Mouse (Mus musculus): ENCODE measurements around the gene Aldh3b2.
A peak's percentile ranks its signal among the peaks of the same experiment; 100 is the strongest.

Gene Aldh3b2

GRCm38 (mm10) chr19:3972229-3972628, at the start of gene Aldh3b2:
Gene Aldh3b2 (plus strand): TSS chr19:3972328.
- no peak for DNase-seq

- peak in 1 of 2 experiments; percentile 35 for DNase-seq
Measured at GRCm38 (mm10) chr19:3922661-3923371, 49.3 kb upstream of the Aldh3b2 start.

- DNase-seq = peak in 1 of 2 experiments; percentile 68
Measured at GRCm38 (mm10) chr19:3923586-3923985, 48.5 kb upstream of the Aldh3b2 start.

DNA sequence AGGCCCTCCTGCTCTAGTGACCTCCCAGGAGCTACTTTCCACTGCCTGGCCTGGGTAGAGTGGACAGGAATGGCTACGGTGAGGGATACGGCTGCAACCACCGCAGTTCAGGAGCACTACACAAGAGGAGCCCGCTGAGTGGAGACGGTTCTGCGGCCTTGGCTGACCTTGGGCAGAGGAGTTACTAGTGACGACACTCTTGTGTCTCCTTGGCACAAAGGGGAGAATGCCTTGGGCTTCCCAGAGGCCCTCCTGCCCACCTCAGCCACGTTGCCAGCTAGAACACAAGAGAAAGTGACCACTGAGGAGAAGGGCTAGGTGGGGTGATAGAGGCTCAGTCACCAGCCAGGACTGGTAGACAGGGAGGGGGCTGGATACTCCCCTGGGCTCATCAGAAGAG, 47.9 kb upstream of the Aldh3b2 start:
- peak in 1 of 2 experiments; percentile 24 for DNase-seq

DNA sequence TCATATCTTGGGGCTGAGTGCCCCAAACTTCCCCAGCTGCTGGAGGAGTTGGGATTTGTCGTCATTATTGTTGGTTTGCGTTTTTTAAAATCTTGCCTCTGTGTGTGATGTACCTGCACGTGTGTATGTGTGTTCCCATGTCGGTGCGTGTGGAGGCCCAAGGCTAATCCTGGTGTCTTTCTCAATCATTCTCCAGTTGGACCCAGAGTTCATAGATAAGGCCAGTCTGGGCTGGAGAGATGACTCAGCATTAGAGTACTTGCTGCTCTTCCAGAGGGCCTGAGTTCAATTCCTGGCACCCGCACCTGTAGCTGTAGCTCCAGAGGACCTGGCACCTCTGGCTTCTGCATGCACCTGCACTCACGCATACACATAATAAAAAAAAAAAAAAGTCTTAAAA, 47.3 kb upstream of the Aldh3b2 start:
- no peak for DNase-seq

DNA sequence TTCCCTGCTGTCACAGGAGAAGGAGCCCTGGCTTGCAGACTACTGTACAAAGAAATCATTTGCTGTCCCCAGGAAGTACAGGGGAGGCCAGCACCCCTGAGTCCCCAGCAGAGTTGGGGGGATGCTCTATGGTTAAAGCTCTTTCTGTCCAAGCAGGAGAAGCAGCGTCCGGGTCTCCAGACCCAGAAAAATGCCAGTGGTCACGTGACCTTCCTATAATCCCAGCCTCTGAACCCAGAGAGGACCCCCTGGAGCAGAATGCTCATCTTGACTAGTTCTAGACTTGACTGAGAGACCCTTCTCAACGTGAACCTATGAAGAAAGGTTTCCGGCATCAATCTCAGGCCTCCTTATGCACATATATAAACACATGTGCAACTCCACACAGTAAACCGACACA, 46.3 kb upstream of the Aldh3b2 start:
- DNase-seq = no peak

DNA sequence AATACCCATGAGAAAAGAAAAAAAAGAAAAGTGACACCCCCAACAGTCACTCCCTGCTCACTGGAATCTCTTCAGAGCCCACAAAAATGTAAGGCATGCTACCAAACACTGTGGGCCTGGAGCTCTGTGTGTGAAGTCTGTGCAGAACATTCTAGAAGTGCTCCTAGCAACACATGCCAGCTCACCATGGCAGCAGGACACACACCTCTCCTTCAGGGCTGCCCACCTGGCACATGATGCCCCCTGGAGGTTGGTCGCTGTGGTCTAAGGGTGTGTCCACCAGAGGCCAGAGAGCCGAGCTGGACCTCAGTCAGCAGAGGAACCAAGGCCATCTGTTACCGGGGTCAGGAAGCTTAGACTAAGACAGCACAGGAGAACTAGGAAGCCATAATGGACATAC, 45.8 kb upstream of the Aldh3b2 start:
- DNase-seq = no peak

- DNase-seq = no peak
Measured at GRCm38 (mm10) chr19:3926685-3927084, 45.4 kb upstream of the Aldh3b2 start.

DNA sequence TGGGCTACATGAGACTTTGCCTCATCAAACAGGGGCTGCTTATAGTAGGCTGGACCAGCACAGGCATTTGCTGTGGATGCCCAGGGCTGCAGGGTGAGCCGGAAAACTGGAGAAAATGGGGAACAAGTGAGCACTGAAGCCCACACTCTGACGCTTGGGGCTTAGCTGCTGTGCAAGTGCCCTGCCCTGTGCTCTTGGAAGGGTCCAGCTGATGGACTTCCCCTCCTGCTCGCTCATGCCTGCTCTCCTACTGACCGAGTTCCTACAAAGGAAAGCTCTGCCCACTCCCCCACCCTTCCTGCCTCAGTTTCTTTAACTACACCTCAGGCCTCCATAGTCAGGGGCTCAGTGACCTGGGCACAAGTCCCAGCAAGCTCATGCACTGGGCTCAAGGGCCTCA, 44.1 kb upstream of the Aldh3b2 start:
- DNase-seq = peak in 1 of 2 experiments; percentile 25

DNA sequence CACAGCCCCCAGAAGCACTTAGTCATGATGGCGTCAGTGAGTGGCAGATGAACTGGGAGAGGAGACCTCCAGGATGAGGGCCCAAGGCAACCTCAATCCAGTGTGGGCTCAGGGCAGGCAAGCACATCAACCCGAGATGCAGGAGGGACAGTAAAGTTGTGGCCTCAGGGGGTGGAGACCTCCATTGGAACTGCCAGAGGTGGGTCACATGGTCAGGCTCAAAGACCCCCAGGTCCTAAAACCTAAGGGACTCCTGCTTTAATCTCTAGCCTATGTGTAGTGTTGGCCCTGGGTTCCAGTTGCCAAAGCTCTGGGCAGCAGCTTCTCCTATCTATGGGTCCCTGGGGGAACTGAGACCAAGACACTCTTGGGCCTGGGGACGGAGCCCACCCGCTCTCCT, 43.3 kb upstream of the Aldh3b2 start:
- DNase-seq = peak in 1 of 2 experiments; percentile 28

DNA sequence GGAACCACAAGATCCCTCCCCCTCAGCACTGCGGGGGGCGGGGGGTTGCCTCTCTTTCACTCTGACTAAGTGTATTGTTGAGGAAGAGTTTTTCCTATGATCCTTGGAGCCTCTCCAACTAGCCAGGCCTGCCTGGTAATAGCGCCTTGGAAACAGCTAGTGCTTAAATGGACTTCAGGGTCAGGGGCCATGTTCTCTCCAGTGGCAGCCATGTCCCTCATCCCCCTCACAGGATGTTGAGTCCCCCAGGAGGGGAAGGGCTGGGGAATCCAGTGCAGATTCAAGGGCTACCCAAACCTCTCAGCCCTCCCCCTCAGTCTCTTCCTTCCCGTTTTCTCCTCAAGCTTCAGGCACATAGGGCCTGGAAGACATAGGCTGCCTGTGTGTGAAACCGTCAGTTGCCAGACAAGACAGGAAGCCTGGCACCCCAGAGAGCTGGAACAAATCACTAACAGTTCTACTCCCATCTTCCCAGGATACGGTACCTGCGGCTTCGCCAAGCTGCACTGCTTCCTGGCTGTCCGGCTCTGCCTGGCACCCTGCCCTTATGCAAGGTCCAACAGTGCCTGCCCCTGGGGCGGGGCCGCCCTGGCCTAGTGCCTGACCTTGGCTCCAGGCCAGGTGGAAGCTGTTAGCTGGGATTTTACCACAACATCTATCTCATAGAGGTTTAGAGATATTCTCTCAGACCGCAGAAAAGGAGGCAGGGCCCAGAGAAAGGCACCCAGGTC, 42.8 kb upstream of the Aldh3b2 start, which contains the start of gene Aldh3b1:
Gene Aldh3b1 (minus strand): TSS at position 598 of the 731 bp plus-strand sequence.
- peak; percentile 97 to 98 for DNase-seq

- DNase-seq = peak in 1 of 2 experiments; percentile 49
Measured at GRCm38 (mm10) chr19:3930262-3931057, 41.7 kb upstream of the Aldh3b2 start.

DNA sequence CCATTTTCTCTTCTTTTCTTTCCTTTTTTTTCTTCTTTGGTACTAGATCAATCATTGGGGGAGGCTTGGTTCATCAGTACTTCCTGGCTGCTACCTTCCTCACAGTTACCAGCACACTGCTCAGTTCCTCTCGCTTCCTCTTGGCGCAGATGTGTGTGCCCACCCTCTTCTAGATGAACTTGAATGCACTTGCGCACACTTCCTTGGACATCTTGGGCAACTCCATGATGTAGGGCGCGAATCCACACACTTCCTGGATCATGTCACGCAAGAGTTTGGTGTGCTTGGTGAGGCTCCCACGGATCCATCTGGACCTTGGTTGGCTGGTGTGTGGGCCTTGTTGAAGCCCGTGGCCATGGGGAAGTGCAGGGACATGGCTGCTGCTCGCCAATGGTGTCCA, 40.4 kb upstream of the Aldh3b2 start:
- DNase-seq = peak in 1 of 2 experiments; percentile 39

- peak; percentile 71 to 88 for DNase-seq
Measured at GRCm38 (mm10) chr19:3935032-3935895, 36.9 kb upstream of the Aldh3b2 start, which contains the start of gene Unc93b1. Gene Unc93b1 (plus strand): TSS chr19:3935186.

DNA sequence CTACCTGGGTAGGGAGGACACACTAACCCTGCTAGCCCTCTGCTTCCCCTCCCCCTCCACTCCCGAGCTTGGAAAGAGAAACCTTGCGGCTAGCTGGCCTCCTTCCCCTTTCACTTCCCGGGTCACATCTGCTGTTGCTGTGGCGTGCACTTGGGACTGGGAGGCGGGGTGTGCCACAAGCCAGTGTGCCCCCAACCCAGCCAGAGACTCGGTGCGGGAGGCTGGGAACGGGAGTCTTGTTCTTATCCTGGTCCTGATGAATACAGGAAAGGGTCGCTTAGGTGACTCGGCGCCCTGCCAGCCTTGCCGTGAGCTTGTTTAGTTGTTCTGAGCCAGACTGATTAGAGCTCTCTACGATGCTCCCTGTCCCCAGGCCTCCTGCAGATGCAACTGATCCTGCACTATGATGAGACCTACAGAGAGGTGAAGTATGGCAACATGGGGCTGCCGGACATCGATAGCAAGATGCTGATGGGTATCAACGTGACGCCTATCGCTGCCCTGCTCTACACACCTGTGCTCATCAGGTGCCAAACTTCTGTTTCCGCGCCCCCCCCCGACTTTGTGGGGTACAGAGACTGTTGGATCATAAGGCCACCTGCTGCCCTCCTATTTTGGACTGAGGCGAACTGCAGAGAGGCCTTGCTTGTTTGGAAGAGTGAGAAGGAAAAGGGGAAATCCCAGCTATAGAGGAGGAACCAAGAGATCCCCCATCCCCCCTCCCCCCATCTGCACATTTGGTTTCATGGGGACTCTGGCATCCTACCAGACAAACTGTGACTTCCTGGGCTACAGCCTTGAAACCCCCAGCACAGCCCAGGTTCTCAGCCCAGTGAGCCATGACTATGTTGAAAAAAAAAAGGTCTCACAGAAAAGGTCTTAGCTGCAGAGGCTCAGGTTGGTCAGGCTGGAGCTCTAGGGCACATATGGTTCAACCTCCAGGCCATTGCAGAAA, 36.0 kb upstream of the Aldh3b2 start:
- DNase-seq = peak; percentile 79 to 83

GRCm38 (mm10) chr19:3942315-3942714, 29.8 kb upstream of the Aldh3b2 start:
- peak in 1 of 2 experiments; percentile 36 for DNase-seq

DNA sequence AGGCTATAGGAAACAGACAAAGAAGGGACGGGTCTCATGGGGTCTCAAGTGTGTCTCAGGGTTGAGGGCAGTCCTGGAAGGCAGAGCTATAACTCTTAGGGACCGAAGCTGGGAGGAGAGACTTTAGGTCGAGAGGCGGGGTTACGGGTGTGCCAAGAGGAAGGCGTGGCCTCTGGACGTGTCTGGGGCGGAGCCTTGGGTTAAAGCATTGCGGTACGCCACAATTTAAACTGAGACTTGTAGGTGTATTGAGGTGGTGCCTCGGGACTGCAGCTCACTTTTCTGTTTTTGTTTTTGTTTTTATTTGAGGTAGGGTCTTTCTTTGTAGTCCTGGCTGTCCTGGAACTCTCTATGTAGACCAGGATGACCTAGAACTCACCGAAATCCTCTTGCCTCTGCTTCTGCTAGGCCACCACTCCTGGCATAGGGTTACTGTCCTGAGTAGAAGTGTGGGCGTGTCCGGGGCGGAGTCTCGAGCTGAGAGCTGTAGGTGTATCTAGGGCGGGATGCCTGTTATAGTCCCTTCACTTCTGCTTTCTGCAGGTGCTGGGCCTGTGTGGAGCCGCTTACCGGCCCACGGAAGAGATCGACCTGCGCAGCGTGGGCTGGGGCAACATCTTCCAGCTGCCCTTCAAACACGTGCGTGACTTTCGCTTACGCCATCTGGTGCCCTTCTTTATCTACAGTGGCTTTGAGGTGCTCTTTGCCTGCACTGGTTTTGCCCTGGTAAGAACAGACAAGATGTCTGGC, 29.0 kb upstream of the Aldh3b2 start:
- DNase-seq = peak; percentile 68 to 71

DNA sequence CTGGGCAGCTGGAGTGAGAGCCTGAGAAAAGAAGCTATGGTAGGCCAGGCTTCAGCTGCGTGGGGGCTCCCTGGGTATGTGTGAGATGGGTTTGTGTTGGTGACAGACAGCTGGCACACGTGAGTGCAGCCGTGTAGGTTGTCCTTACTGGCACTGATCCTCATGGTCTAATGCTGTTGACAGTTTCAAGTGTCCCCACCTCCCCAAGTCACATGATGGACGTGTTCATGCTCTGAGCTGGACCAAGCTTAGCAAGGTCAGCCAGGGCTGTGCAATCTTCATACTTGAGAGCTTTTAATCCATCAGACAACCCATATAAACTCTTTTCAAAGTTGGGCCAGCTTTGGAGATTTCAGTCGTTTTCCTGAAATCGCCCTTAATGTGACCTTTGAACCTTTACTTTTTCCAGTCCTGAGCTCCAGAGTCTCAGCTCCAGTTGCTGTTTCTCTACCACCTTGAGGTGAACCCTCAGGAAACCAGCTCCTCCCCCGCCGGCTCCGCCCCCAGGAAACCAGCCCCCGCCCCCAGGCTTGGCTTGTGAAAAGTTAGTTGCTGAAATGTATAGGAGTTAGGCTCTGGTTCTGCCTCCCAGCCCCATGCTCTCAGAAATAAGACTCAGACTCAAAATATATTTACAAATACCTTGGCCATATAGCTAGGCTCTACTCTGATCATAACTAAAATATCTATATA, 26.1 kb upstream of the Aldh3b2 start:
- DNase-seq = peak; percentile 74 to 87

DNA sequence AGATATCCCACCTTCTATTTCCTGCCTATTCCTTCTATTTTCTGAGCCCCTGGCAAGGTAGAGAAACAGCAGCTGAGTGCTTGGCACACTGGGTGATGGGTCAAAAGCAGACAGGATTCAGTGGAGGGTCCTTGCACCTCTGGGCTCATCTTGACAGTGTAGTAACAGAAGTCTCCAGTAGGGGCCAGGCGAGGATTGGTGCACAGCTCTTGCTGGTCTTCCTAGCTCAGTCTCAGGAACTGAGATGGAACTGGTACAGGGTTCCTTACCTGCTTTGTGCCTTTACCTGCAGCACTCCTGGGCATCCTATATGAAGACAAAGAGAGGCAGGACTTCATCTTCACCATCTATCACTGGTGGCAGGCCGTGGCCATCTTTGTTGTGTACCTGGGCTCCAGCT, 25.4 kb upstream of the Aldh3b2 start:
- DNase-seq = peak; percentile 79 to 88
